Mouse (Mus musculus) megakaryocyte, embryonic 14.5 days (primary cell): ENCODE results near the gene Dnah6. TPM values are rescaled to one million over a fixed set of nuclear protein-coding genes. Genes with fewer than 3 reads are reported as not detected.

Experiments
- H3K27me3 ChIP-seq: replicated peaks from 2 replicates; pipeline ENCODE3; 2012; ENCODE audit warnings: inconsistent platforms
- H3K36me3 ChIP-seq: replicated peaks from 2 replicates; pipeline ENCODE3; 2012; ENCODE audit warnings: low read length, inconsistent platforms, mixed read lengths
- H3K4me1 ChIP-seq: 2 replicates; pipeline ENCODE4 v1.6.1; 2012; ENCODE audit warnings: inconsistent platforms
- H3K4me3 ChIP-seq: replicated peaks from 2 replicates; pipeline ENCODE3; 2012; ENCODE audit warnings: moderate library complexity, mild to moderate bottlenecking, inconsistent platforms
- H3K9me3 ChIP-seq: 2 replicates; pipeline ENCODE4 v1.6.1; 2012; ENCODE audit warnings: inconsistent platforms
- FLI1 ChIP-seq: IDR thresholded peaks from 2 replicates; pipeline ENCODE4 v1.6.1; 2012; ENCODE audit warnings: low read length, inconsistent platforms, mixed read lengths
- GATA1 ChIP-seq: IDR thresholded peaks from 3 replicates; pipeline ENCODE4 v1.6.1; 2012; ENCODE audit warnings: mixed read lengths, low read length, inconsistent platforms, borderline replicate concordance
- polyA plus RNA-seq: library from polyadenylated mRNA; stranded (reverse); fragments of >175 nt; gene quantifications from 2 replicates; pipeline ENCODE4 v1.2.3, GENCODE M21; 2012; ENCODE audit warnings: low replicate concordance; ENCODE audit not compliant: insufficient read depth

Dnah6 gene
- polyA plus RNA-seq, 1 experiment: not detected

- H3K4me1 ChIP-seq: no peaks in the 10 kb centered on the region
- H3K9me3 ChIP-seq: peaks cover 10% of the 10 kb centered on the region
- H3K4me3 ChIP-seq: no peak overlapping the region
- no peak for TF ChIP-seq FLI1
- no peak for TF ChIP-seq GATA1
- H3K27me3 ChIP-seq: no peaks in the 10 kb centered on the region
- H3K36me3 ChIP-seq: no peaks in the 10 kb centered on the region
Measured at GRCm38 (mm10) chr6:73090836-73091235, 130.6 kb downstream of the Dnah6 start.

- Histone ChIP-seq H3K36me3 (no peaks in the 10 kb centered on the region), H3K4me1 (no peaks in the 10 kb centered on the region), H3K9me3 (peaks cover 20% of the 10 kb centered on the region), H3K27me3 (no peaks in the 10 kb centered on the region), H3K4me3 (no peak overlapping the region)
- no peak for TF ChIP-seq FLI1
- no peak for TF ChIP-seq GATA1
Measured at GRCm38 (mm10) chr6:73082571-73082970, 138.9 kb downstream of the Dnah6 start.

- H3K4me1 ChIP-seq: no peaks in the 10 kb centered on the region
- H3K9me3 ChIP-seq: peaks cover 13% of the 10 kb centered on the region
- no peaks in the 10 kb centered on the region for H3K36me3 ChIP-seq
- no peaks in the 10 kb centered on the region for H3K27me3 ChIP-seq
- H3K4me3 ChIP-seq: no peak overlapping the region
- TF ChIP-seq GATA1: no peak
- no peak for TF ChIP-seq FLI1
Measured at GRCm38 (mm10) chr6:73072093-73072786, 149.2 kb downstream of the Dnah6 start.

- Histone ChIP-seq H3K9me3 (peaks cover 8% of the 10 kb centered on the region; the same call in 1 of the 2 replicates), H3K4me1 (no peaks in the 10 kb centered on the region), H3K27me3 (no peaks in the 10 kb centered on the region), H3K4me3 (no peak overlapping the region), H3K36me3 (no peaks in the 10 kb centered on the region)
- TF ChIP-seq GATA1 (no peak), FLI1 (no peak)
Measured at GRCm38 (mm10) chr6:73071214-73071613, 150.2 kb downstream of the Dnah6 start.

GRCm38 (mm10) chr6:73070663-73071062 is 150.8 kb downstream of the Dnah6 start:
- H3K4me3 ChIP-seq: no peak overlapping the region
- H3K36me3 ChIP-seq: no peaks in the 10 kb centered on the region
- no peaks in the 10 kb centered on the region for H3K4me1 ChIP-seq
- H3K9me3 ChIP-seq: peaks cover 7% of the 10 kb centered on the region; the same call in 1 of the 2 replicates
- TF ChIP-seq FLI1 (no peak), GATA1 (no peak)
- H3K27me3 ChIP-seq: no peaks in the 10 kb centered on the region

GRCm38 (mm10) chr6:73064551-73064950 is 156.9 kb downstream of the Dnah6 start:
- Histone ChIP-seq H3K27me3 (no peaks in the 10 kb centered on the region), H3K4me1 (no peaks in the 10 kb centered on the region), H3K9me3 (no peaks in the 10 kb centered on the region; the same call in 1 of the 2 replicates), H3K4me3 (no peak overlapping the region), H3K36me3 (no peaks in the 10 kb centered on the region)
- TF ChIP-seq FLI1 (no peak), GATA1 (no peak)

GRCm38 (mm10) chr6:73059596-73060121 is 161.8 kb downstream of the Dnah6 start:
- peaks cover 22% of the 10 kb centered on the region for H3K9me3 ChIP-seq
- no peak overlapping the region for H3K4me3 ChIP-seq
- TF ChIP-seq FLI1: no peak
- no peak for TF ChIP-seq GATA1
- H3K4me1 ChIP-seq: no peaks in the 10 kb centered on the region
- H3K27me3 ChIP-seq: no peaks in the 10 kb centered on the region
- H3K36me3 ChIP-seq: no peaks in the 10 kb centered on the region

- TF ChIP-seq GATA1 (no peak), FLI1 (no peak)
- no peak overlapping the region for H3K4me3 ChIP-seq
- no peaks in the 10 kb centered on the region for H3K36me3 ChIP-seq
- no peaks in the 10 kb centered on the region for H3K4me1 ChIP-seq
- peaks cover 27% of the 10 kb centered on the region for H3K9me3 ChIP-seq
- H3K27me3 ChIP-seq: no peaks in the 10 kb centered on the region
Measured at GRCm38 (mm10) chr6:73059162-73059561, 162.3 kb downstream of the Dnah6 start.

- Histone ChIP-seq H3K27me3 (no peaks in the 10 kb centered on the region), H3K4me3 (no peak overlapping the region), H3K9me3 (peaks cover 32% of the 10 kb centered on the region), H3K36me3 (no peaks in the 10 kb centered on the region), H3K4me1 (no peaks in the 10 kb centered on the region)
- TF ChIP-seq FLI1 (no peak), GATA1 (no peak)
Measured at GRCm38 (mm10) chr6:73055347-73055746, 166.1 kb downstream of the Dnah6 start.

- H3K27me3 ChIP-seq: no peaks in the 10 kb centered on the region
- no peak overlapping the region for H3K4me3 ChIP-seq
- no peaks in the 10 kb centered on the region for H3K36me3 ChIP-seq
- TF ChIP-seq GATA1 (no peak), FLI1 (no peak)
- peaks cover 32% of the 10 kb centered on the region for H3K9me3 ChIP-seq
- no peaks in the 10 kb centered on the region for H3K4me1 ChIP-seq
Measured at GRCm38 (mm10) chr6:73054807-73055206, 166.6 kb downstream of the Dnah6 start.
